In the genomic region with DNA sequence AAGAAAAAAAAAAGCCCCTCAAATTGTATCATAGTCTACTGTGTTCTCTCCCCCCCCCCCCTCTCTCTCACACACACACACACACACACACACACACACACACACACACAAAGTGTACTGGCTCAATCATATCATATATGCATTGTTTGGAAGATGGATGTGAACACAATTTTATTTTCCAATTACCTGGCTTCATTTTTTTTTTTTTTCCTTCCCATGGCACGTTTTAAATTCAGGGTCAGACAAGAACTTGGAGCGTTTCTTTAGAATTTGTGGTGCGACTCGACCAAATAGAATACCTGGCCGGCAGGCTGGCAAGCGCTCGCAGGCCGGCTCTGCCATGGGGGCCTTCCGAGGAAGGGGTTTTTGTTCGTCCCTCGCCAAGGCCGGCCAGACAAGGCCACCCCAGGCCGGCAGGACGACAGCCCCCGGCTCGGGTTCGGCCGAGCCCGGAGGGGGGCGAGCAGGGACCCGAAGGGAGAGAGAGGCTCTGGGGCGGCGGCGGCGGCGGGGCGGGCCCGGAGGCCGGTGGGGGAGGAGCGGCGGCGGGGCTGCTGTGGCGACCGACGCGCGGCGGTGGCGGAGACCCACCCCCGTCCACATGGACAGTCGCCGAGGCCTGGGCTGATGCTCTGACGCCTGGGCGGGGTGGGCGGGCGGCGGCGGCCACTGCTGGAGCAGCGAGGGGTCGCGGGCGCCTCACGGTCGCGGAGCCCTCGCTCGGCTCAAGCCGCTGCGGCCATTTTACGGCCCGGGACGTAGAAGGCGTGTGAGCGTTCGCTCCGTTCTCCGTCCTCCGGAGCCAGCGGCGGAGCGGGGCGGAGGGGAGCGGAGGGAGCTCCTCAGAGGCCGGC, we compare ENCODE assay signal across 8 mouse cellular contexts. TPM values are rescaled to one million over a fixed set of nuclear protein-coding genes. Genes with fewer than 3 reads are reported as not detected.
DNase-seq lines count a peak whose midpoint lies in the region; ATAC-seq and TF ChIP-seq lines count a peak whose summit lies in the region.

A gene (plus strand): TSS at position 537 of the 854 bp plus-strand sequence.

- H3K27me3 ChIP-seq in Patski, result no peaks in the 10 kb centered on the region
- H3K27me3 ChIP-seq in hindbrain, embryonic 11.5 days (ENCODE audit: control insufficient read depth, insufficient read depth, low read length), result no peaks in the 10 kb centered on the region

- POLR2A ChIA-PET in Patski (lab: Charles Lee), result interaction anchor here (1.0 kb wide), 1 partner anchor 22 kb away, joined by 4 read pairs; no protein-coding TSS in a partner anchor

- H3K4me2 ChIP-seq in hindbrain, embryonic 11.5 days (replicated peaks; ENCODE audit: low read depth, low read length), result peak within 1 kb of the TSS; percentile 41

- H3K9ac ChIP-seq in hindbrain, embryonic 11.5 days (ENCODE audit: low read depth, low read length), result peak within 1 kb of the TSS; percentile 100

- ATAC-seq in Patski, result peak; percentile 82
- peak; percentile 95 for ATAC-seq in hindbrain, embryonic 11.5 days (ENCODE audit: low FRiP score)

- peak within 1 kb of the TSS; percentile 95 for H3K4me3 ChIP-seq in hindbrain, embryonic 11.5 days (ENCODE audit: low read depth, low read length)

- no peak for TF ChIP-seq CTCF in Patski (IDR thresholded peaks at IDR 0.05)

- no peaks in the 10 kb centered on the region for H3K36me3 ChIP-seq in hindbrain, embryonic 11.5 days (ENCODE audit: control insufficient read depth, insufficient read depth, low read length)

- H3K4me1 ChIP-seq in hindbrain, embryonic 11.5 days (replicated peaks; ENCODE audit: control insufficient read depth, insufficient read depth, low read length), result no peaks in the 10 kb centered on the region; the same call in 1 of the 2 replicates

- no peaks in the 10 kb centered on the region for H3K9me3 ChIP-seq in hindbrain, embryonic 11.5 days (ENCODE audit: control insufficient read depth, low read length)

- CTCF ChIA-PET in Patski (lab: Charles Lee), result interaction anchor here (1.8 kb wide), 1 partner anchor 14 kb away, joined by 7 read pairs; no protein-coding TSS in a partner anchor

- under 1% methylated on average over 59 of the region's 74 CpGs for WGBS in hindbrain, embryonic 11.5 days

- peak within 1 kb of the TSS; percentile 100 for H3K27ac ChIP-seq in hindbrain, embryonic 11.5 days (ENCODE audit: low read depth, low read length)

- in situ Hi-C loops in Patski (cut with MboI; ENCODE audit: low pct_unique_long_range_greater_than_20kb), result no loop called here

- DNase-seq in Patski (ENCODE audit: low read depth, low spot score), result no peak
- DNase-seq in cerebellum, adult 9-10 months, result peak; percentile 59
- DNase-seq in frontal cortex, postnatal 14 days (ENCODE audit: low spot score in 2 of 2), result peak; percentile 20 to 48
- peak; percentile 83 for DNase-seq in hindbrain, embryonic 11.5 days (ENCODE audit: low spot score)
- DNase-seq in layer of hippocampus, postnatal 25 days (ENCODE audit: extremely low spot score in 1 of 2, low spot score in 1 of 2), result peak; percentile 56 to 65
- DNase-seq in lung, postnatal 36 days, result peak; percentile 75
- peak; percentile 58 for DNase-seq in retina, postnatal 7 days (ENCODE audit: low read depth, low spot score)
- peak; percentile 75 for DNase-seq in urinary bladder, adult 2 months (ENCODE audit: low spot score)

RNA-seq across cellular contexts. Expression of the gene that starts here (rescaled TPM):
- polyA plus RNA-seq in Patski (2021), result 120 TPM
- polyA plus RNA-seq in hindbrain, embryonic 11.5 days (2014; fragmentation: Nextera tagmentation; extraction: Ambion mirVana), result 72.3 and 88.1 TPM in 2 replicates
- total RNA-seq in layer of hippocampus, postnatal 25 days (2021), result 100 to 1,000 TPM in 1 of 2 experiments, 10 to 100 TPM in 1; 99.9 to 112 TPM
- polyA plus RNA-seq in urinary bladder, adult 2 months (2012; rRNA removed), result 35.2 and 47.6 TPM in 2 replicates
